Mouse (Mus musculus) kidney, postnatal 0 days (tissue): ENCODE measurements around the gene Tbck. TPM values are rescaled to one million over a fixed set of nuclear protein-coding genes. Genes with fewer than 3 reads are reported as not detected.

Experiments
- ATAC-seq: fragments of 200-750 bp; cut with Nextera tagmentation; replicated peaks from 2 replicates; pipeline ENCODE4 v1.8.0; 2017; ENCODE audit warnings: low read depth, moderate number of reproducible peaks, moderate TSS enrichment, moderate library complexity; ENCODE audit not compliant: low FRiP score
- DNase-seq: peaks from one replicate; pipeline ENCODE4 v3.0.0-alpha.2; 2016; ENCODE audit warnings: low spot score
- H3K27ac ChIP-seq: fragments of 300-500 bp; sonication (generic); 2 replicates; pipeline ENCODE4 v1.5.1; 2014; ENCODE audit warnings: mild to moderate bottlenecking
- H3K27me3 ChIP-seq: fragments of 300-500 bp; sonication (generic); 2 replicates; pipeline ENCODE4 v1.6.1; 2014; ENCODE audit warnings: low read length, mixed read lengths; ENCODE audit not compliant: insufficient read depth
- H3K36me3 ChIP-seq: fragments of 300-500 bp; sonication (generic); 2 replicates; pipeline ENCODE4 v1.6.1; 2014; ENCODE audit warnings: low read length, mixed read lengths; ENCODE audit not compliant: insufficient read depth
- H3K4me1 ChIP-seq: fragments of 300-500 bp; sonication (generic); replicated peaks from 2 replicates; pipeline ENCODE4 v1.6.1; 2014; ENCODE audit warnings: antibody characterized with exemption, low read length, mixed read lengths; ENCODE audit not compliant: insufficient read depth
- H3K4me2 ChIP-seq: fragments of 300-500 bp; sonication (generic); 2 replicates; pipeline ENCODE4 v1.6.1; 2014; ENCODE audit warnings: mild to moderate bottlenecking, low read length, moderate library complexity, mixed read lengths
- H3K4me3 ChIP-seq: fragments of 300-500 bp; sonication (generic); replicated peaks from 2 replicates; pipeline ENCODE4 v1.5.1; 2014; ENCODE audit warnings: low read depth, low read length
- H3K9ac ChIP-seq: fragments of 300-500 bp; sonication (generic); 2 replicates; pipeline ENCODE4 v1.6.1; 2014; ENCODE audit warnings: low read depth, low read length
- H3K9me3 ChIP-seq: fragments of 300-500 bp; sonication (generic); replicated peaks from 2 replicates; pipeline ENCODE4 v1.6.1; 2016; ENCODE audit warnings: low read length, inconsistent platforms, mixed read lengths
- CTCF ChIP-seq: IDR thresholded peaks from 2 replicates; pipeline ENCODE4 v1.5.1; 2016; ENCODE audit warnings: antibody characterized with exemption, low read depth, mild to moderate bottlenecking, moderate library complexity
- WGBS: fragments of 180-500 bp; shearing (Covaris S2); extraction: QIAGEN DNeasy Blood & Tissue Kit; methylation state at CpG from one replicate; pipeline ENCODE4 v1.1.7; 2014; 5-methylcytosine and 5-hydroxymethylcytosine counted together
- polyA plus RNA-seq: library from polyadenylated mRNA; unstranded; fragments of >200 nt; fragmentation: Nextera tagmentation; extraction: Ambion mirVana; gene quantifications from 2 replicates; pipeline ENCODE4 v1.2.1, GENCODE M21; 2015

The Tbck gene
- polyA plus RNA-seq, 1 experiment from 2014 or later: 19.6 TPM

DNA sequence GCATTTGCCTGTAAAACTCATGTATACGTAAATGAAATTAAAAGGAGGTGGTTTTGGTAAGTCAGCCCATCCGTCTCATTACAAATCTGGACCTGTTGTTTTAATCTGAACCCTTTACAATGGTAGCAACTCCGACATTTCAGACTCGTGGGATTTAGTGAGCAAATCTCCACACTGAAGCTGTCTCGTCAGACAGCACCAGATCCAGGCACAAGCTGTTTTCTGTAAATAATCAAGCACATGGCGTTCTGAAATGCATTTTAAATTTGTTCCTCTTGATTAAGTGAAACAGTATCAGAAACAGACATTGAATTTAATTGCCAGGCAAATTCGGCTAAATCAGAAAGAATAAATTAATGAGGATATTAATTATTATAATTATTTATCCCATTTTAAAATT lies 165.7 kb downstream of the Tbck start:
- Histone ChIP-seq H3K4me2 (no peak overlapping the region), H3K27me3 (no peaks in the 10 kb centered on the region), H3K4me1 (no peaks in the 10 kb centered on the region), H3K9ac (no peak overlapping the region), H3K9me3 (no peaks in the 10 kb centered on the region), H3K4me3 (no peak overlapping the region), H3K36me3 (no peaks in the 10 kb centered on the region), H3K27ac (no peak overlapping the region)
- no peak for TF ChIP-seq CTCF
- WGBS: 77% methylated on average over 7 of the region's 7 CpGs
- DNase-seq (no peak), ATAC-seq (no peak)

GRCm38 (mm10) chr3:132850431-132850830 lies 166.5 kb downstream of the Tbck start:
- Histone ChIP-seq H3K4me2 (no peak overlapping the region), H3K9ac (no peak overlapping the region), H3K4me1 (no peaks in the 10 kb centered on the region), H3K4me3 (no peak overlapping the region), H3K36me3 (no peaks in the 10 kb centered on the region), H3K9me3 (no peaks in the 10 kb centered on the region), H3K27me3 (no peaks in the 10 kb centered on the region), H3K27ac (no peak overlapping the region)
- 81% methylated on average over 2 of the region's 2 CpGs for WGBS
- DNase-seq (no peak), ATAC-seq (no peak)
- no peak for TF ChIP-seq CTCF

- no peaks in the 10 kb centered on the region for H3K9me3 ChIP-seq
- H3K36me3 ChIP-seq: no peaks in the 10 kb centered on the region
- no peak overlapping the region for H3K4me2 ChIP-seq
- no peak for DNase-seq
- whole genome bisulfite sequencing: 86% methylated on average over 1 of the region's 1 CpGs
- H3K4me1 ChIP-seq: no peaks in the 10 kb centered on the region
- ATAC-seq: no peak
- no peak for TF ChIP-seq CTCF
- H3K4me3 ChIP-seq: no peak overlapping the region
- no peak overlapping the region for H3K27ac ChIP-seq
- H3K27me3 ChIP-seq: no peaks in the 10 kb centered on the region
- H3K9ac ChIP-seq: no peak overlapping the region
These were observed 167.5 kb downstream of the Tbck start for GRCm38 (mm10) chr3:132851417-132851816.

GRCm38 (mm10) chr3:132851841-132852728 lies 168.1 kb downstream of the Tbck start:
- TF ChIP-seq CTCF: no peak
- ATAC-seq: no peak
- H3K9me3 ChIP-seq: no peaks in the 10 kb centered on the region
- H3K36me3 ChIP-seq: no peaks in the 10 kb centered on the region
- no peak overlapping the region for H3K9ac ChIP-seq
- no peak overlapping the region for H3K4me3 ChIP-seq
- no peaks in the 10 kb centered on the region for H3K4me1 ChIP-seq
- H3K4me2 ChIP-seq: no peak overlapping the region
- no peaks in the 10 kb centered on the region for H3K27me3 ChIP-seq
- no peak overlapping the region for H3K27ac ChIP-seq
- WGBS: 70% methylated on average over 28 of the region's 28 CpGs
- DNase-seq: no peak

GRCm38 (mm10) chr3:132854271-132854670 lies 170.3 kb downstream of the Tbck start:
- H3K9ac ChIP-seq: no peak overlapping the region
- H3K36me3 ChIP-seq: no peaks in the 10 kb centered on the region
- WGBS: 82% methylated on average over 9 of the region's 9 CpGs
- H3K4me2 ChIP-seq: no peak overlapping the region
- DNase-seq: no peak
- no peak for TF ChIP-seq CTCF
- no peak overlapping the region for H3K4me3 ChIP-seq
- no peaks in the 10 kb centered on the region for H3K27me3 ChIP-seq
- no peaks in the 10 kb centered on the region for H3K4me1 ChIP-seq
- no peaks in the 10 kb centered on the region for H3K9me3 ChIP-seq
- no peak for ATAC-seq
- no peak overlapping the region for H3K27ac ChIP-seq

DNA sequence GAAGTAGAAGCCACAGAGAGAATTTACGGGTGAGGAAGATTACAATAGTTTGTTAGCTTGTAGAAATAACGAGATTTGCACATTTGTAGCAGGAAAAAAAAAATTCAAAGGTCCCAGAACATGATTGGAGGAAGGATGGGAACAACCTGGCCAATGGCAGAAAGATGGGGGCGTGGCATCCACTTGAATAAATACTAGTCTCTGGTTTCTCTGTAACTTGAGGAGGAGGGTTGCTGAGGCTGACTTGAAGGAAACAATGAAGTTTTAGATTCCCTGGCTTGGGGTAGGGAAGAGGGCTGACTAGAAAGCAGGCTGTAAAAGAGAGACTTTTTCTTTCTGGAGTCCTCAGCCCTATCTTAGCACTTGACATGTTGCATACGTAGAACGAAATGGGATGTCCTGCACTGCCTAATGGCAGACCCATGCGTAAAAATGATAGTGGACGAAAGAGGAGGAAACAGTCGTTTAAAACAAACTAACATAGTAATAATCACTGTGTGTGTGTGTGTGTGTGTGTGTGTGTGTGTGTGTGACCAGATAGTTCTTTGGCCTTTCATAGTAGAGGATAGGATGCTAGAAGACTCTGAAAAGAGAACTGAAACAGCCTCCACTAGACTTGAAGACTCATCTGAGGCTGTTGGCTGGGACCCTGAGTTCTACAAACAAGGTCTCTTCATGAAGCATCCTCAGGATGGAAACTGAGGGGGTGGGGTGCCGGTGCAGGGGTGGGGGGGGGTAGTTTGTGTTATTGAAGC lies 171.7 kb downstream of the Tbck start:
- H3K27me3 ChIP-seq: no peaks in the 10 kb centered on the region
- no peaks in the 10 kb centered on the region; the same call in 1 of the 2 replicates for H3K4me1 ChIP-seq
- H3K36me3 ChIP-seq: no peaks in the 10 kb centered on the region
- no peak overlapping the region for H3K9ac ChIP-seq
- peak; percentile 91 for DNase-seq
- H3K4me2 ChIP-seq: no peak overlapping the region
- no peak for TF ChIP-seq CTCF
- ATAC-seq: peak; percentile 67; the same call in 1 of the 2 replicates
- no peak overlapping the region for H3K27ac ChIP-seq
- no peaks in the 10 kb centered on the region for H3K9me3 ChIP-seq
- H3K4me3 ChIP-seq: no peak overlapping the region
- 58% methylated on average over 9 of the region's 9 CpGs for WGBS
